Mouse (Mus musculus) ES-E14 (cell line): Measurements from ENCODE around the gene Rprd2. TPM values are rescaled to one million over a fixed set of nuclear protein-coding genes. Genes with fewer than 3 reads are reported as not detected.
"Not testable (repeated sequence)": the region's sequence is repeated elsewhere in the genome, so short reads cannot be mapped to it uniquely, and the experiment has no call there.

Experiments used
- DNase-seq: peaks from one replicate; pipeline ENCODE4 v3.0.0-alpha.2; 2013; ENCODE audit warnings: low read depth, low spot score
- H3K27ac ChIP-seq: 2 replicates; pipeline ENCODE4 v1.5.1; 2012; ENCODE audit warnings: low read depth, mild to moderate bottlenecking, low read length, moderate library complexity, mixed read lengths; ENCODE audit not compliant: poor library complexity, insufficient read depth, severe bottlenecking
- H3K36me3 ChIP-seq: 2 replicates; pipeline ENCODE4 v1.6.1; 2012; ENCODE audit warnings: mild to moderate bottlenecking, low read length, moderate library complexity, mixed read lengths; ENCODE audit not compliant: control insufficient read depth, poor library complexity, insufficient read depth, severe bottlenecking
- H3K4me1 ChIP-seq, 2 experiments: fragments of 150-350 bp in 1 of 2; sonication (generic) in 1 of 2; 2 replicates each; pipeline ENCODE4 v1.6.1; 2012; ENCODE audit warnings: low read length in 2 of 2, mild to moderate bottlenecking in 1 of 2, mixed read lengths in 1 of 2; ENCODE audit not compliant: control insufficient read depth in 2 of 2, insufficient read depth in 2 of 2, poor library complexity in 1 of 2
- H3K4me3 ChIP-seq, 2 experiments: fragments of 150-350 bp in 1 of 2; sonication (generic) in 1 of 2; 2 replicates each; pipeline ENCODE4 v1.5.1; 2012; ENCODE audit warnings: low read length in 2 of 2, low read depth in 1 of 2, mild to moderate bottlenecking in 1 of 2, mixed read lengths in 1 of 2; ENCODE audit not compliant: insufficient read depth in 1 of 2, poor library complexity in 1 of 2, severe bottlenecking in 1 of 2
- H3K9ac ChIP-seq: 2 replicates; pipeline ENCODE4 v1.6.1; 2012; ENCODE audit warnings: low read depth, mild to moderate bottlenecking, low read length, mixed read lengths; ENCODE audit not compliant: poor library complexity, insufficient read depth, severe bottlenecking
- H3K9me3 ChIP-seq: fragments of 150-350 bp; sonication (generic); 2 replicates; pipeline ENCODE4 v1.6.1; 2012; ENCODE audit warnings: low read depth, mild to moderate bottlenecking, low read length; ENCODE audit not compliant: control insufficient read depth, insufficient read depth
- CHD2 ChIP-seq: IDR thresholded peaks from 2 replicates; pipeline ENCODE4 v1.6.1; 2014; ENCODE audit warnings: mild to moderate bottlenecking, low read depth, low read length, inconsistent platforms
- HCFC1 ChIP-seq: IDR thresholded peaks from 2 replicates; pipeline ENCODE4 v1.6.1; 2012; ENCODE audit warnings: low read length, inconsistent platforms, borderline replicate concordance; ENCODE audit not compliant: insufficient read depth
- MAFK ChIP-seq: IDR thresholded peaks from 2 replicates; pipeline ENCODE4 v1.6.1; 2014; ENCODE audit warnings: mild to moderate bottlenecking, low read depth, low read length, inconsistent platforms; ENCODE audit not compliant: insufficient read depth
- ZC3H11A ChIP-seq: IDR thresholded peaks from 2 replicates; pipeline ENCODE4 v1.6.1; 2012; ENCODE audit warnings: low read depth, mild to moderate bottlenecking, inconsistent platforms, low read length, borderline replicate concordance
- ZNF384 ChIP-seq: IDR thresholded peaks from 2 replicates; pipeline ENCODE4 v1.6.1; 2012; ENCODE audit warnings: low read depth, low read length, inconsistent platforms
- in situ Hi-C, 2 experiments: fragments of 600-800 bp; cut with MboI; formaldehyde crosslinking; loops; one replicate each; pipeline ENCODE4 v1.15.1; 2025; ENCODE audit warnings: low sequenced_read_pairs in 2 of 2, inconsistent platforms in 1 of 2; ENCODE audit not compliant: unreplicated experiment in 2 of 2
- total RNA-seq: library from RNA; depleted of rRNA; stranded (reverse); fragments of 300-350 nt; gene quantifications from 2 replicates; pipeline ENCODE4 v1.2.3, GENCODE M21; 2012

Rprd2 gene
- total RNA-seq, 1 experiment = 16.2 TPM

DNA sequence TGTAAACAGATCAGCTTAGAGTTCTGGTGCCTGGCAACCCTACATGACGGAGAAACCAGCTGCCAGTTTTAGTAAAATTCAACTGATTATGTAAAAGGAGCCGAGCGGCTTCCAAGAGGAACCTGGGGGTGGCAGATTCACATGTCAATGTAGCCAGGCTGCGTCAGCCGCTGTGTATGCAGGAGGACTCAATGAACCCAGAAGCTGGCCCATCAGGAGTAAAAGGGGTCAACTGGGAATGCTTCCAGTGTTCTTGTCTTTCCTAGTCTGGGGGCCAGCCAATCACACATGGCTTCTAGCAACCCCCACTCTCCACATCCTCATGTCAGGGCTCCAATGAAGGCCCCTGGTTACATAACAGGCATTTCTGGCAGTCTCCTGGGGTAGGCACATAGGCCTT lies 46.4 kb upstream of the Rprd2 start:
- H3K4me1 ChIP-seq = peaks cover 2 to 17% of the 10 kb centered on the region in 2 experiments; a peak in 2 of 4 replicates
- no peak overlapping the region for H3K27ac ChIP-seq
- H3K36me3 ChIP-seq = peaks cover 10% of the 10 kb centered on the region; the same call in 1 of the 2 replicates
- no peak for DNase-seq
- H3K9me3 ChIP-seq = no peaks in the 10 kb centered on the region
- in situ Hi-C loops = no loop called here
- peak overlapping the region; percentile 68; the same call in 1 of the 2 replicates for H3K9ac ChIP-seq
- peak overlapping the region; percentile 34 to 50; a peak in 3 of 4 replicates for H3K4me3 ChIP-seq
- no peak for TF ChIP-seq MAFK
- no peak for TF ChIP-seq CHD2
- no peak for TF ChIP-seq ZC3H11A
- TF ChIP-seq HCFC1 = no peak
- TF ChIP-seq ZNF384 = no peak

DNA sequence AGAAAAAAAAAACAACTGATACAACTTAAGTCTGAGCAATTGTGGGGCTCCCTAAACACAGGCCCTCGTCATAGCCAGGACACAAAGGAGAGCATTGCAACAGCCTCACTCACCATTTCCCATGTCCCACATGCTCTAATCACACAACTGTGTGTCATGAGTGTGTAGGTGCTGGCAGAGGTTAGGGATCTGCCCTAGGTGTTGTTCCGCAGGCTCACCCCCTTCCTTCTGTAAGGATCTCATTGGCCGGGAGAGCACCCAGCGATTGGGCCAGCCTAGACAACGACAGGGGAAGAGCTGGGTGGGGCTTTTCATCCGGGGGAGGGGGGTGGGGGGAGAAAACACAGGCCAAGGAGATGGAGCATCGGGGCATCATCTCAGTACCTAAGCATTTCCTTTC lies 44.9 kb upstream of the Rprd2 start:
- H3K9me3 ChIP-seq = no peaks in the 10 kb centered on the region
- H3K27ac ChIP-seq = no peak overlapping the region
- no peak for TF ChIP-seq MAFK
- TF ChIP-seq ZC3H11A = no peak
- no peak for TF ChIP-seq ZNF384
- TF ChIP-seq HCFC1 = no peak
- TF ChIP-seq CHD2 = no peak
- H3K36me3 ChIP-seq = peaks cover 4% of the 10 kb centered on the region; the same call in 1 of the 2 replicates
- H3K9ac ChIP-seq = peak overlapping the region; percentile 30; the same call in 1 of the 2 replicates
- in situ Hi-C loops = no loop called here
- no peak for DNase-seq
- peaks cover 2 to 17% of the 10 kb centered on the region in 2 experiments; a peak in 2 of 4 replicates for H3K4me1 ChIP-seq
- peak overlapping the region in 1 of 2 experiments; percentile 28; a peak in 1 of 4 replicates for H3K4me3 ChIP-seq

DNA sequence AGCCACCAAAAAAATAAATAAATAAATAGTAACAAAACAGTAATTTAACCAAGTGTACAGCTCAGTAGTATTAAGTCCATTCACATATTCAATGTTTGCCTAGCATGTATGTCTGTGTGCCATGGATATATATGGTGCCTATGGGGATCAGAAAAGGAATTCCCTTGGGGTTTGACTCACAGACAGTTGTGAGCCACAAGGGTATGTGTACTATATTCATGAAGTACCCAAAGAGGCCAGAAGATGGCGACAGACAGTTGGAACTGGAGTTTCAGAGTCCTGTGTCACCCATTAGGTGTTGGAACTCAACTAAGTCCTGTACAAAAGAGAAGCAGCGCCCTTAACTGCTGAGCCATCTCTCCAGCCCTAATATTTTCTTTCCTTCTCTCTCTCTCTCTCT lies 43.1 kb upstream of the Rprd2 start:
- no peak for TF ChIP-seq CHD2
- TF ChIP-seq ZNF384 = no peak
- TF ChIP-seq ZC3H11A = no peak
- TF ChIP-seq MAFK = no peak
- no peak for TF ChIP-seq HCFC1
- H3K9ac ChIP-seq = no peak overlapping the region
- H3K4me1 ChIP-seq = peaks cover 2 to 17% of the 10 kb centered on the region in 2 experiments; a peak in 2 of 4 replicates
- H3K9me3 ChIP-seq = no peaks in the 10 kb centered on the region
- DNase-seq = peak; percentile 92
- no peaks in the 10 kb centered on the region for H3K36me3 ChIP-seq
- in situ Hi-C loops = no loop called here
- H3K4me3 ChIP-seq = no peak overlapping the region
- H3K27ac ChIP-seq = no peak overlapping the region

DNA sequence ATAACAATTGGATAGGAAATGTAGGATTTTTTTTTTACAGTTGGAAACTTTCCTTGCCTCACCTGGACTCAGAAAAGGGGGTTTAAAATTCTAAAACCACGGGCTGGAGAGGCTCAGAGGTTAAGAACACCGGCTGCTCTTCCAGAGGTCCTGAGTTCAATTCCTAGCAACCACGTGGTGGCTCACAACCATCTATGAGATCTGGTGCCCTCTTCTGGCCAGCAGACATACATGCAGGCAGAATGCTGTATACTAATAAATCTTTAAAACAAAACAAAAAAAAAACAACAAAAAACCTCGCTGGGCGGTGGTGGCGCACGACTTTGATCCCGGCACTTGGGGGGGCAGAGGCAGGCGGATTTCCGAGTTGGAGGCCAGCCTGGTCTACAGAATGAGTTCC lies 42.6 kb upstream of the Rprd2 start:
- Histone ChIP-seq H3K4me3 (no peak overlapping the region), H3K27ac (no peak overlapping the region), H3K9ac (no peak overlapping the region), H3K36me3 (no peaks in the 10 kb centered on the region), H3K9me3 (no peaks in the 10 kb centered on the region), H3K4me1 (peaks cover 2 to 17% of the 10 kb centered on the region in 2 experiments; a peak in 2 of 4 replicates)
- in situ Hi-C loops = no loop called here
- no peak for DNase-seq
- TF ChIP-seq CHD2 (no peak), ZC3H11A (no peak), ZNF384 (no peak), HCFC1 (no peak), MAFK (no peak)

GRCm38 (mm10) chr3:95860323-95860722 lies 41.7 kb upstream of the Rprd2 start:
- Histone ChIP-seq H3K4me1 (peaks cover 2 to 17% of the 10 kb centered on the region in 2 experiments; a peak in 2 of 4 replicates), H3K9me3 (no peaks in the 10 kb centered on the region), H3K27ac (no peak overlapping the region), H3K9ac (no peak overlapping the region), H3K4me3 (no peak overlapping the region), H3K36me3 (no peaks in the 10 kb centered on the region)
- in situ Hi-C loops = no loop called here
- TF ChIP-seq MAFK (no peak), HCFC1 (no peak), ZNF384 (no peak), ZC3H11A (no peak), CHD2 (no peak)
- DNase-seq = no peak

DNA sequence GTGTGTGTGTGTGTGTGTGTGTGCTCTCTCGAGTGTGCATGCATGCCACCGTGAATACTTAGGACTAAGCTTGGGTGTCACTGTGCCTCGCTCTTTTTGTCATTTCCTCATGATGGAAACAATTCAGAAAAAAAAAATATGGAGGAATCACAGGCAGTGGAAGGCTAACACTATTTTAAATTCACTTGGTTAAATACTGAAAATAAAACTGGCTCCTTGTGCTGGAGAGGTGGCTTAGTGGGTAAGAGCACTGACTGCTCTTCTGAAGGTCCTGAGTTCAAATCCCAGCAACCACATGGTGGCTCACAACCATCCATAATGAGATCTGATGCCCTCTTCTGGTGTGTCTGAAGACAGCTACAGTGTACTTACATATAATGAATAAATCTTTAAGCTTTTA lies 39.6 kb upstream of the Rprd2 start:
- H3K9ac ChIP-seq, H3K9me3 ChIP-seq, H3K36me3 ChIP-seq, H3K4me1 ChIP-seq, H3K27ac ChIP-seq, in situ Hi-C loops, DNase-seq, H3K4me3 ChIP-seq: not testable (repeated sequence)

GRCm38 (mm10) chr3:95857050-95857449 lies 38.4 kb upstream of the Rprd2 start:
- H3K9me3 ChIP-seq, DNase-seq, H3K36me3 ChIP-seq, in situ Hi-C loops, H3K4me3 ChIP-seq, H3K4me1 ChIP-seq, H3K9ac ChIP-seq, H3K27ac ChIP-seq: not testable (repeated sequence)
